Mouse (Mus musculus) small intestine, adult 2 months (tissue): Measurements from ENCODE around the gene Smr3a. TPM values are rescaled to one million over a fixed set of nuclear protein-coding genes. Genes with fewer than 3 reads are reported as not detected.

Experiments
- H3K27ac ChIP-seq: fragments of 200-500 bp; 2 replicates; pipeline ENCODE4 v1.5.1; 2012; ENCODE audit warnings: low read depth, low read length, control low read depth, inconsistent platforms; ENCODE audit not compliant: insufficient read depth
- H3K27me3 ChIP-seq: fragments of 200-500 bp; 2 replicates; pipeline ENCODE4 v1.6.1; 2012; ENCODE audit warnings: mild to moderate bottlenecking, moderate library complexity, low read length, inconsistent platforms; ENCODE audit not compliant: control insufficient read depth, insufficient read depth
- H3K36me3 ChIP-seq: fragments of 200-500 bp; 2 replicates; pipeline ENCODE4 v1.6.1; 2012; ENCODE audit warnings: mild to moderate bottlenecking, low read length, control low read depth, inconsistent platforms; ENCODE audit not compliant: control insufficient read depth, insufficient read depth
- H3K4me1 ChIP-seq: fragments of 200-500 bp; 2 replicates; pipeline ENCODE4 v1.6.1; 2012; ENCODE audit warnings: low read length, inconsistent platforms, mixed read lengths; ENCODE audit not compliant: control insufficient read depth, insufficient read depth, insufficient read length
- H3K4me3 ChIP-seq: fragments of 200-500 bp; 2 replicates; pipeline ENCODE4 v1.5.1; 2012; ENCODE audit warnings: low read depth, mild to moderate bottlenecking, control low read depth, inconsistent platforms, low read length, moderate library complexity
- CTCF ChIP-seq: fragments of 200-500 bp; IDR thresholded peaks from 2 replicates; pipeline ENCODE4 v1.5.1; 2012; ENCODE audit warnings: low read depth, mild to moderate bottlenecking, control low read depth, inconsistent platforms, low read length, moderate library complexity, mixed read lengths; ENCODE audit not compliant: insufficient replicate concordance, insufficient read length; ENCODE audit errors: extremely low read depth
- POLR2A ChIP-seq: fragments of 200-500 bp; IDR thresholded peaks from 2 replicates; pipeline ENCODE4 v1.6.1; 2012; ENCODE audit warnings: low read depth, mild to moderate bottlenecking, control low read depth, inconsistent platforms, low read length, moderate library complexity
- WGBS: fragments of 180-500 bp; shearing (Covaris S2); methylation state at CpG from one replicate; pipeline ENCODE4 v1.1.7; 2018; 5-methylcytosine and 5-hydroxymethylcytosine counted together
- polyA plus RNA-seq: library from polyadenylated mRNA; depleted of rRNA; stranded (reverse); fragments of >200 nt; gene quantifications from 2 replicates; pipeline ENCODE4 v1.2.3, GENCODE M21; 2012; rRNA removed

Gene Smr3a
- polyA plus RNA-seq, result not detected in 2 replicates

- H3K36me3 ChIP-seq, result no peaks in the 10 kb centered on the region
- no peak within 1 kb of the TSS for H3K4me3 ChIP-seq
- H3K4me1 ChIP-seq, result no peaks in the 10 kb centered on the region
- no peak for TF ChIP-seq CTCF
- no peak for TF ChIP-seq POLR2A
- H3K27ac ChIP-seq, result no peak within 1 kb of the TSS
- 80% methylated on average over 3 of the region's 3 CpGs for WGBS
- H3K27me3 ChIP-seq, result no peaks in the 10 kb centered on the region
These were observed at the start of gene Smr3a for GRCm38 (mm10) chr5:88002249-88002648. Smr3a (plus strand) TSS chr5:88002549.

- H3K4me3 ChIP-seq, result no peak within 1 kb of the TSS
- 55% methylated on average over 2 of the region's 2 CpGs for WGBS
- TF ChIP-seq CTCF (no peak), POLR2A (no peak)
- H3K36me3 ChIP-seq, result no peaks in the 10 kb centered on the region
- no peaks in the 10 kb centered on the region for H3K27me3 ChIP-seq
- no peak within 1 kb of the TSS for H3K27ac ChIP-seq
- H3K4me1 ChIP-seq, result no peaks in the 10 kb centered on the region
These were observed 33.1 kb upstream of the Smr3a start, which contains the start of the genes 2310003L06Rik and Gm28434 for GRCm38 (mm10) chr5:87969201-87969600. 2310003L06Rik (plus strand) TSS chr5:87969459. Gm28434 (plus strand) TSS chr5:87969517.

- Histone ChIP-seq H3K4me3 (no peak within 1 kb of the TSS), H3K36me3 (no peaks in the 10 kb centered on the region), H3K4me1 (no peaks in the 10 kb centered on the region), H3K27ac (no peak within 1 kb of the TSS), H3K27me3 (no peaks in the 10 kb centered on the region)
- WGBS, result 80% methylated on average over 3 of the region's 3 CpGs
- TF ChIP-seq POLR2A (no peak), CTCF (no peak)
These were observed 23.2 kb upstream of the Smr3a start, which contains the start of gene Cabs1 for GRCm38 (mm10) chr5:87979139-87979538. Cabs1 (plus strand) TSS chr5:87979439.

- H3K27me3 ChIP-seq, result no peaks in the 10 kb centered on the region
- H3K36me3 ChIP-seq, result no peaks in the 10 kb centered on the region
- H3K4me3 ChIP-seq, result no peak overlapping the region
- H3K4me1 ChIP-seq, result no peaks in the 10 kb centered on the region
- WGBS, result 51% methylated on average over 3 of the region's 3 CpGs
- no peak for TF ChIP-seq POLR2A
- no peak for TF ChIP-seq CTCF
- H3K27ac ChIP-seq, result no peak overlapping the region
These were observed 19.7 kb upstream of the Smr3a start for GRCm38 (mm10) chr5:87982468-87983214.

GRCm38 (mm10) chr5:88005241-88005640, 2.9 kb downstream of the Smr3a start:
- Histone ChIP-seq H3K4me3 (no peak overlapping the region), H3K27me3 (no peaks in the 10 kb centered on the region), H3K4me1 (no peaks in the 10 kb centered on the region), H3K27ac (no peak overlapping the region), H3K36me3 (no peaks in the 10 kb centered on the region)
- TF ChIP-seq POLR2A, result no peak
- no peak for TF ChIP-seq CTCF

Other genes starting within 250 kb of the Smr3a start
- gene Csn1s2a, start 228.0 kb upstream of the Smr3a start, polyA plus RNA-seq, result not detected in 2 replicates
- gene Csn1s2b, start 194.5 kb upstream of the Smr3a start, polyA plus RNA-seq, result not detected in 2 replicates
- gene Prr27, start 176.9 kb upstream of the Smr3a start, polyA plus RNA-seq, result not detected in 2 replicates
- gene Odam, start 117.5 kb upstream of the Smr3a start, polyA plus RNA-seq, result not detected in 2 replicates
- not detected in 2 replicates for gene Csn3, start 77.0 kb upstream of the Smr3a start, polyA plus RNA-seq
- gene 2310003L06Rik, start 33.1 kb upstream of the Smr3a start, polyA plus RNA-seq, result not detected in 2 replicates
- gene Gm28434, start 33.0 kb upstream of the Smr3a start, polyA plus RNA-seq, result not detected in 2 replicates
- gene Cabs1, start 23.1 kb upstream of the Smr3a start, polyA plus RNA-seq, result not detected in 2 replicates
- not detected in 2 replicates for gene Smr2, start 84.0 kb downstream of the Smr3a start, polyA plus RNA-seq
- gene Gm11116, start 109.0 kb downstream of the Smr3a start, polyA plus RNA-seq, result not detected in 2 replicates
- not detected in 2 replicates for gene Gm11115, start 151.6 kb downstream of the Smr3a start, polyA plus RNA-seq